Mouse (Mus musculus) brown adipose tissue, adult 24 weeks (tissue): ENCODE data around the gene Opn3. TPM values are rescaled to one million over a fixed set of nuclear protein-coding genes. Genes with fewer than 3 reads are reported as not detected.

Experiments used
- H3K27ac ChIP-seq: fragments of 200-500 bp; replicated peaks from 2 replicates; pipeline ENCODE4 v1.5.1; 2012; ENCODE audit warnings: low read depth, mild to moderate bottlenecking, low read length
- H3K4me1 ChIP-seq: fragments of 200-500 bp; 2 replicates; pipeline ENCODE4 v1.6.1; 2012; ENCODE audit warnings: low read length, mixed read lengths; ENCODE audit not compliant: control insufficient read depth, insufficient read depth, insufficient read length
- H3K4me3 ChIP-seq: fragments of 200-500 bp; 2 replicates; pipeline ENCODE4 v1.5.1; 2012; ENCODE audit warnings: low read depth, mild to moderate bottlenecking, low read length, moderate library complexity; ENCODE audit not compliant: insufficient read depth
- polyA plus RNA-seq: library from polyadenylated mRNA; stranded (reverse); fragments of >200 nt; gene quantifications from 2 replicates; pipeline ENCODE4 v1.2.4, GENCODE M21; 2012; ENCODE audit not compliant: missing spikeins, insufficient read depth, insufficient read length

The Opn3 gene
- polyA plus RNA-seq, 1 experiment = 1.7 TPM

DNA sequence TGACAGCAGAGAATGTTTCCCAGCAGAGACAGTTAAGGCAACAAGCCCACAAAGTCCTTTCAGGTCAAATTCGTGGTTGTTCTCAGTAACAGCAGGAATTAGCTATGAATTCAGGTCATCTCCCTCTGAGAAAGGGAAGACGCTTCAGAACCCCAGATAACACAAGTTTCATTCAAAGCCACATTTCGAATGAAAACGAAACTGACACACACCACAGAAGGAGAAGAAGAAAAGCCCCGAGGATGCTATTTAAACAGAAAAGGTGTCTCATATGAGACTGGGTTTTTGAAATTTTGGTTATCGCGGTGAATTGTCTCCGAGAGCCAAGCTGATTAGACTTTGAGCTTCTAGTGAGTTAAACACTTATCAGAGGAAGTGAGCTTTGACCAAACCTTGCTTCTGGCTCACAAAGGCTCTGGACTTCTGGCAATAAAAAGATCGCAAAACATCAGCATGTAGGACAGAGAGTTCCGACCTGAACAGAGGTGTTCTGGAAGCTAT is 60.8 kb downstream of the Opn3 start:
- H3K27ac ChIP-seq = no peak overlapping the region
- no peak overlapping the region for H3K4me3 ChIP-seq
- no peaks in the 10 kb centered on the region for H3K4me1 ChIP-seq

DNA sequence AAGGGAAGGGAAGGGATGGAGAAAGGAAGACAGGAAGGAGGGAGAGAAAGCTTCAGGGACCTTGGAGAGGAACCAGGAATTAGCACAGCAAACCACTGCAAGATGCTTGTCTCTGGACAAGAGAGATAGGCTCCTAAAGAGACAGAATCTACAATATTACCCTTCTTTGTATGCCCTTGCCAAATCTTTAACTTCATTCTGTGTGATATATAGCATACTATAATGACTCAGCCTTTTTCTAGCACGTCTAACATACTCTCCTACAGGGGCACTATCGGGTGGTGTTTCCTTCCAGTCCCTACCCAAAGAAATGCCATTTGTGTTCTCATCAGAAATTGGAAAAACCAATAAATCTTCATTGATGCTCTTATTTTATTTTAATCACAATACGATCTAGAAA is 61.5 kb downstream of the Opn3 start:
- H3K27ac ChIP-seq = no peak overlapping the region
- no peak overlapping the region for H3K4me3 ChIP-seq
- no peaks in the 10 kb centered on the region for H3K4me1 ChIP-seq

DNA sequence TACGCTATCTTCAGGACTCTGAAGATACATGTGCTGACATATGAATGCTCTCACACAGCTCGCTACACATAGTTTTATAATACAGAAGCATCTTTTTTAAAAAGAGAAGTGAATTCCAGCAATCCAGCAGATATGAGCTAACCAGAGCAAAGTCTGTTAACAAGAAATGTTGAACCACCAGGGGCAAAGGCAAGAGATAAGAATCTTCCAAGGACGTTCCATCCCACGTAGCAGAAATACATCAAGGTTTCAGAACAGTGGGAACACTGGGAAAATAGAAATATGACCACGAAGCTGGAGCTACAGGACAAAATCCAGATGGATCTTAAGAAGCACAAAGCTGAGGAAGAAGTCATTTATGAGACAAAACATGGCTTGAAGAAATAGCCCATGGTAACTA is 62.2 kb downstream of the Opn3 start:
- H3K27ac ChIP-seq = no peak overlapping the region
- no peaks in the 10 kb centered on the region for H3K4me1 ChIP-seq
- H3K4me3 ChIP-seq = no peak overlapping the region

DNA sequence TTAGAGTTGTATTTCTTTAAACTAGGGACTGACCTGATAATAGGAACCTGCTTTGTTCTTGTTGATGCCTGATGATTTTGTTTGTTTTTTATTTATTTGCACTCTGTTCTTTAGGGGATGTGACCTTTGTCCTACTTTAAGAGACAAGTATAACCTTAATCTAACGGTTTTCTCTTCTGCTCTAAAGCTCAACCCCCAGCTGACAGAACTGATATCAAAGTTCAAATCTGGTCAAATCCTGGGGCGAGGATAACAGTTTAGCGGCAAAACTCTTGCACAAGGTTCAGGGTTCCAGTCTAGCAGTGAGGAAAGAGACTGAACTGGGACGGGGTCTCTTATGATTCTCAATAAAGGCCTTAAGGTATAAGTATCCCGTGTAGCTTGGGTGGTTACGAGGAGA is 63.3 kb downstream of the Opn3 start:
- no peak overlapping the region for H3K4me3 ChIP-seq
- H3K27ac ChIP-seq = no peak overlapping the region
- no peaks in the 10 kb centered on the region for H3K4me1 ChIP-seq

DNA sequence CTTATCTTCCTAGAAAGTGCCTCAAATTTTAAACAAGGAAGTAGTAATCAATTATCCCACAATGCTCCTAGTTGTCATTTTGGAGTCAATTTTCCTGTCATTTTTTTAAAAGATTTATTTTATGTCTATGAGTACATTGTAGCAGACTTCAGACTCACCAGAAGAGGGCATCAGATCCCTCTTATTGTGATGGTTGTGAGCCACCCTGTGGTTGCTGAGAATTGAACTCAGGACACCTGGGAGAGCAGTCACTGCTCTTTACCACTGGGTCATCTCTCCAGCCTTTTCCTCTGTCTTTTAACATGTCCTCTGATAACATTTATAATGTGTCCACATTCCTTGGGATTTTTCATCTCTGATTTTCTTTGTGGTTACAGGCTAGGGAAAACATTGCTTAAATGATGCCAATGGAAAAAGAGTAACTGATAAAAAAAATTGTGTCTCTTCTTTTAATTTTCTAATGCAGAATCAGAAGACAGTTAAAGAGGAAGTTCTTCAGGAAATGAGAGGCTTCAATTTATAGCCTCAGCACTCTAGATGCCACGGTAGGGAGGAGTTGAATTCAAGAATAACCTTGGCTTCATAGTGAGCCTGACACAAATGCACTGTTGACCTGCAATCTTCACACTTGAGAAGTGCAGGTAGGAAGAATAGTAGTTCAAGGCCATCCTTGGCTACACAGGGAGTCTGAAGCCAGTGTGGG is 66.4 kb downstream of the Opn3 start:
- peak overlapping the region; percentile 51 for H3K4me3 ChIP-seq

DNA sequence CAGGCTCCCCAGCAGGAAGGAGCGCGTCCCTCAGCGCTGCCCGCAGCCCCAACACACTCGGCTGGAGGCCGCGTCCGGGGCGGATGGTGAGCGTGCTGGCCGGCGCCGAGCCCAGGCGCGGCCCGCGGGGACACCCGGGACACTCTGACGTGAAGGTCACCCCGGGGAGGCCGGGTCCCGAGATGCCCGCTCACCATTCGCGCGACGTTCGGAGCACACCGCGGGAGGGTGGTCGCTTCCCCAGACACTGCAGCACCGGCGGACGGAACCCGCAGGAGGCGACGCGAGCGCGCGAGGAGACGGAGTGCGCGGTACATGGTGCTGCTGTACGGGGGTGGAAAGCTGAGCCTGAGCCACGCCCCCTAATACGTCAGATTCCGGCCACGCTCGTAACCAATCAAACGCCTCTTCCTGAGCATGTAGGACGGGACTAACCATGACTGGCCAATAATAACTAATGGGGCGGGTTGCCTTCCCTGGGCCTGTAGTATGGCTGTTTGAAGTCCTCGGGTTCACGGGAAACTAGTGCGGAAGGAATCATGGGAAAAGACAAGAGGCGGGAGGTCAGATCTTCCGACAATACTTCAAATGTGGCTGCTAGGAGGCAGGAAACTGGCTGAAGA is 67.2 kb downstream of the Opn3 start, which contains the start of gene Fh1:
Gene Fh1 (minus strand): TSS at position 379 of the 623 bp plus-strand sequence.
- H3K4me3 ChIP-seq = peak within 1 kb of the TSS; percentile 75
- H3K27ac ChIP-seq = peak within 1 kb of the TSS; percentile 84
- H3K4me1 ChIP-seq = no peaks in the 10 kb centered on the region

More for the DNA sequence above, 66.4 kb downstream of the Opn3 start:
- Histone ChIP-seq H3K27ac (0 out of 2 replicates have a peak overlapping the region, but pooled peaks have one; percentile 40), H3K4me1 (no peaks in the 10 kb centered on the region)

DNA sequence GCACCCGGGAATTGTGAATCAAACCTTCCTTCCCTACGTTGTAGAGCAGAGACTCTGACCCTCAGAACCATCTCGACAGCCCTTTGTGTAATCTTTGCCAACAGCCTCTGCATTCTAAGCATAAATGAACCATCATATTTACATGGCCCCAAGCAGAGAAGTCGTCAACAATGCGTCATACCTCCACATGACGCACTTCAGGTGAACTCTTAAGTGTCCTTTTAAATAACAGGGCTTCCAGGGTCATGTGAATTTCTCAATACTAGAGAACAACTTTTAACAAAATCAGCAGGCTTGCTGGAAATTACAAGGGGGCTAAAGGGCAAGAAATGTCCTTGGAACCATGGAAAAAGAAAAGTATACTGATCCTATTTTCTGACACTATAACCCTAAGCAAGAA is 68.9 kb downstream of the Opn3 start:
- Histone ChIP-seq H3K4me1 (no peaks in the 10 kb centered on the region), H3K4me3 (peak overlapping the region; percentile 13; the same call in 1 of the 2 replicates), H3K27ac (no peak overlapping the region; the same call in 1 of the 2 replicates)

DNA sequence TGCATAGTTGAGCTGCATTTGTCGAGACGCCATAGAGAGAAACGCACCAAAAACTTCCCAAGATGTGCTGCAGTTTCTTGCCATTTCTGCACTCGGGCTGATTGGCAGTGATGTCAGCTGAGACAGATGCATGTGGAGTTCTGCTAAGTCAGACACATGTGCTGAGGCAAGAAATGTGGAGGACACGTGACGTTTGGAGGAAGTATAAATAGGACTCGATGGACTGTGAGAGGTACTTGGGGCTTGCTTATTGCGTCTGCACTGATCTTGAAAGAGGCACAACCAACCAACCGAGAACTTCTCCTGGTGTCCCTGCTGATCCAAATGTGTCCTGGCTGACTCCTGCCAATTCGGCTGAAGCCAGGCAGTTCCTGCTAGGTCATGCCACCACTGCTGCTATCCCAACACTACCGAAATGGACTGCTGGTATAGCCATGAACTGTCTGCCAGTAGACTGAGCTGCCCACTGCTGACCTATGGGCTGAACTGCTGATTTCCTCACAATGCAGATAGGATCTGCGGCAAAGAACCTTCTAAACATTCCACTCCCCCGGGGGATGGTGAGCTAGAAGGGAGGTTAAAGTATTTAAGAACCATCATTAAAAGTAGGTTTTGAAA is 72.7 kb downstream of the Opn3 start, which contains the start of gene Kmo:
Gene Kmo (plus strand): TSS at position 568 of the 618 bp plus-strand sequence.
- no peaks in the 10 kb centered on the region for H3K4me1 ChIP-seq
- H3K4me3 ChIP-seq = no peak within 1 kb of the TSS
- H3K27ac ChIP-seq = no peak within 1 kb of the TSS

DNA sequence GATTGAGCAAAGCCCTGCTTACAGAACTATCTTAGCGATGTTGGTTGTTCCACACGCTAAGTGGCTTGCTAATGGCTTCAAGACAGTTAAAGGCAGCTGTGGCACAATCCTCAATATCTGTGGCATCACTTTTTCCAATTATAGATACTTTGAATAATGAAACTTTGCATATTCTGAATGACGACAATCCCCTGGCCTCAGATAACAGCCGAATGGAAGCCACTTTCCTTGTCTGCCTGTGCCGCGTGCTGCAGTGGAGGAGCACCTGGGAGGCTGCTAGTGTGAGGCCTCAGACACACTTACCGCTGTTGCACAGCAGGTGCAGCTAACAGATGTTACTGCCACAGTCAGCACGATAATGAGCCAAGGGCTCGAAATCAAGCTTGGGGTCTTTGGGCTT is 77.6 kb downstream of the Opn3 start:
- H3K4me3 ChIP-seq = no peak overlapping the region
- no peaks in the 10 kb centered on the region for H3K4me1 ChIP-seq
- H3K27ac ChIP-seq = no peak overlapping the region

Other genes with a start within 250 kb of the Opn3 start
- gene Rgs7, start 200.3 kb downstream of the Opn3 start, polyA plus RNA-seq = 47.4 and 49.8 TPM in 2 replicates
- 2.0 TPM in 1 of 2 replicates, not detected in the other for gene Kmo, start 72.4 kb downstream of the Opn3 start, polyA plus RNA-seq
- 1,161 and 1,563 TPM in 2 replicates for gene Fh1, start 67.1 kb downstream of the Opn3 start, polyA plus RNA-seq
- 2.4 and 2.9 TPM in 2 replicates for gene Chml, start 125 bp upstream of the Opn3 start, polyA plus RNA-seq
- gene Wdr64, start 5.8 kb upstream of the Opn3 start, polyA plus RNA-seq = not detected in 2 replicates
- gene Exo1, start 187.8 kb upstream of the Opn3 start, polyA plus RNA-seq = not detected in 2 replicates
- not detected in 2 replicates for gene Gm38100, start 227.6 kb upstream of the Opn3 start, polyA plus RNA-seq